Mouse (Mus musculus) heart, embryonic 13.5 days (tissue): ENCODE measurements at regions not wholly inside any gene's neighbourhood (a gene's known extent, or its start where the extent isn't known, plus 50 kb on each side); places are given as distances from the start of the nearest gene placed in this dataset.
A peak's percentile ranks its signal among the peaks of the same experiment; 100 is the strongest.

ENCODE experiments used
- ATAC-seq: fragments of 200-750 bp; cut with Nextera tagmentation; 2 replicates; pipeline ENCODE4 v1.8.0; 2017; ENCODE audit warnings: moderate TSS enrichment; ENCODE audit not compliant: insufficient number of reproducible peaks, low FRiP score, low TSS enrichment; ENCODE audit errors: extremely low read depth
- H3K27ac ChIP-seq: fragments of 300-500 bp; sonication (generic); replicated peaks from 2 replicates; pipeline ENCODE4 v1.5.1; 2015; ENCODE audit warnings: moderate library complexity, mild to moderate bottlenecking, inconsistent platforms
- H3K27me3 ChIP-seq: fragments of 300-500 bp; sonication (generic); replicated peaks from 2 replicates; pipeline ENCODE4 v1.6.1; 2015; ENCODE audit warnings: mild to moderate bottlenecking, inconsistent platforms
- H3K36me3 ChIP-seq: fragments of 300-500 bp; sonication (generic); 2 replicates; pipeline ENCODE4 v1.6.1; 2015; ENCODE audit warnings: mild to moderate bottlenecking, inconsistent platforms
- H3K4me1 ChIP-seq: fragments of 300-500 bp; sonication (generic); 2 replicates; pipeline ENCODE4 v1.6.1; 2015; ENCODE audit warnings: inconsistent platforms
- H3K4me2 ChIP-seq: fragments of 300-500 bp; sonication (generic); 2 replicates; pipeline ENCODE4 v1.6.1; 2015; ENCODE audit warnings: inconsistent platforms, mild to moderate bottlenecking, moderate library complexity
- H3K4me3 ChIP-seq: fragments of 300-500 bp; sonication (generic); 2 replicates; pipeline ENCODE4 v1.5.1; 2015; ENCODE audit warnings: moderate library complexity, mild to moderate bottlenecking, inconsistent platforms
- H3K9ac ChIP-seq: fragments of 300-500 bp; sonication (generic); 2 replicates; pipeline ENCODE4 v1.6.1; 2015; ENCODE audit warnings: inconsistent platforms, mild to moderate bottlenecking, moderate library complexity
- H3K9me3 ChIP-seq: fragments of 300-500 bp; sonication (generic); 2 replicates; pipeline ENCODE4 v1.6.1; 2016; ENCODE audit warnings: inconsistent platforms
- WGBS: fragments of 180-500 bp; shearing (Covaris S2); methylation state at CpG from one replicate; pipeline ENCODE4 v1.1.7; 2015; ENCODE audit warnings: mixed read lengths; 5-methylcytosine and 5-hydroxymethylcytosine counted together

DNA sequence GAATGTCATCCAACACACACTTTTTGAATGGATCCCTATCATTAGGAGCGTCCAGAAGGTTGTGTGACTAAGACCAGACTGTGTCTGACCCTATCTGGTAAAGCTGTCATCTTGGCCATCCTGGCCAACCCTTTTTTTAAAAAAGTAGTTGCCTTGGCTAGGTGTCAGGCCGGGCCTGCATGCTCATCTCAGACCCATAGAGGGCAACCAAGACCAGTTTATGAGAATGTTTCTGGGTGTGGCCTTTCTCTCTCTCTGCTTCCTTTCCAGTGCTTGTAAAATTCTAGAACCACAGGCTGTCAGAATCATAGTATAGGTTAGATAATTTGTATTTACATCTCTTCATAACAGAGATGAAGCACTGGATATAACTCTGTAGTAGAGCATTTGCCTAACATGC lies 62.8 kb upstream of the Las1l start:
- H3K9ac ChIP-seq: no peak overlapping the region
- no peak overlapping the region for H3K4me3 ChIP-seq
- no peaks in the 10 kb centered on the region for H3K9me3 ChIP-seq
- H3K27ac ChIP-seq: no peak overlapping the region
- ATAC-seq: no peak
- no peaks in the 10 kb centered on the region for H3K27me3 ChIP-seq
- H3K36me3 ChIP-seq: no peaks in the 10 kb centered on the region
- H3K4me2 ChIP-seq: no peak overlapping the region
- WGBS: 23% methylated on average over 2 of the region's 2 CpGs
- no peaks in the 10 kb centered on the region for H3K4me1 ChIP-seq

DNA sequence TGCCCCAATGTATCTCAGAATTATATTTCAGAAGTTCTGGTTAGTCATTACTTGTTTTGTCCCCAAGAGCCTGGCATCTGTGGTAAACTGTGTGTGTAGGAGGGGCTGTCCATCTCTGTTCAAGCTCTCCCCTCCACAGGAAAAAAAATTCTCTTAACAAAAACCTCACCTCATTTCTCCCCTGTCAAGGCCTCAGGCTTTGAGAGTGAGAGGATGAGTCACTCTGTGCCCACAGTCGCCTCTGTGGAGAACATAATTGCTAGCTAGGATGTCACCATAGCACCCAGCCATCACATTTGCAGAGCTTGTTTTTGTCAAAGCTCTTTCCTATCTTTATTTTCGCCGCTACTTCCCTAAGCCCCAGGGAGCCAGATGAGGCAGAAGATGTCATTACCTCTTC lies 63.6 kb upstream of the Las1l start:
- Histone ChIP-seq H3K27ac (no peak overlapping the region), H3K9ac (no peak overlapping the region), H3K4me3 (no peak overlapping the region), H3K9me3 (no peaks in the 10 kb centered on the region), H3K36me3 (no peaks in the 10 kb centered on the region), H3K4me2 (no peak overlapping the region), H3K4me1 (no peaks in the 10 kb centered on the region), H3K27me3 (no peaks in the 10 kb centered on the region)
- 47% methylated on average over 3 of the region's 3 CpGs for WGBS
- no peak for ATAC-seq

DNA sequence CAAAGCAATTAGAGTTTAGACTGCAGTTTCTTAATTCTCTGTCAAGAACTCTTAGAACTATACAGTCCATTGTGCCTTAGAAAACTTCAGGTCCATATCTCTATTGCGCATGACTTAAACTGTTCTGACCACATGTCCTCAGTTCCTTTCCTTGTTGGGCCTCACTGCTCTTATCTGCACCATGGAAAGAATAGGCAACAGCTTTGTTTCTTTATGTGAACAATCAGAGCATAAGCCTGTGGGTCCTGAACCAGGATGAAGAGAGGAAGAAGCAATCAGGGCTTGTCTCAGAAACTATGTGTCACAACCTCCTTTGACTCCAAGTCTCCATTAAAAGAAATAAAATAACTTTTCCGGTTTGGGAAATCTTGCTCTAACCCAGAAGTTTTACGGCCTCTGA lies 68.6 kb upstream of the Las1l start:
- H3K4me3 ChIP-seq: no peak overlapping the region
- no peak for ATAC-seq
- H3K27me3 ChIP-seq: no peaks in the 10 kb centered on the region
- H3K9ac ChIP-seq: no peak overlapping the region
- H3K9me3 ChIP-seq: no peaks in the 10 kb centered on the region
- no peak overlapping the region for H3K4me2 ChIP-seq
- no peaks in the 10 kb centered on the region for H3K4me1 ChIP-seq
- WGBS: 71% methylated on average over 3 of the region's 3 CpGs
- peak overlapping the region; percentile 70 for H3K27ac ChIP-seq
- H3K36me3 ChIP-seq: no peaks in the 10 kb centered on the region

DNA sequence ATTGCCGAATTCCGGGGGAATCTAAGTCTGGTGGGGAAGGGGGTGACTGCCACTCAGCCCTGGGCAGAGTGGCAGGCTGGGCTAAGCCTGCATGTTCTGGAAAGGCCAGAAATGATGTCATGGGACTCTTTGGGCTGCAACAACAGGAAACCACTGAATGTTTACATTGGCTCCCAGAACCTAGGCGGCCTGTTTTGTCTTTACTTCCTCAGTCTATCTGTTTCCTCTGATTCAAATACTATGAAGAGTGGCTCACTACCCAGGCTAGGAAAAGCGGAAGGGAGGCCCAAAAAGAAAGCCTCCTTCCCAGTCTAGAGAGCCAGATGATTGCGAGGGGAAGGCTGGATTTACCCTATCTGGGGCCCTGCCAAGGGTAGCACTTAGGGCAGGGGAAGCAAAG lies 69.1 kb upstream of the Las1l start:
- no peak overlapping the region for H3K4me2 ChIP-seq
- no peak overlapping the region for H3K4me3 ChIP-seq
- 49% methylated on average over 5 of the region's 5 CpGs for WGBS
- H3K27ac ChIP-seq: peak overlapping the region; percentile 70
- H3K9me3 ChIP-seq: no peaks in the 10 kb centered on the region
- H3K36me3 ChIP-seq: no peaks in the 10 kb centered on the region
- H3K27me3 ChIP-seq: no peaks in the 10 kb centered on the region
- peak; percentile 78 for ATAC-seq
- no peak overlapping the region for H3K9ac ChIP-seq
- no peaks in the 10 kb centered on the region for H3K4me1 ChIP-seq

DNA sequence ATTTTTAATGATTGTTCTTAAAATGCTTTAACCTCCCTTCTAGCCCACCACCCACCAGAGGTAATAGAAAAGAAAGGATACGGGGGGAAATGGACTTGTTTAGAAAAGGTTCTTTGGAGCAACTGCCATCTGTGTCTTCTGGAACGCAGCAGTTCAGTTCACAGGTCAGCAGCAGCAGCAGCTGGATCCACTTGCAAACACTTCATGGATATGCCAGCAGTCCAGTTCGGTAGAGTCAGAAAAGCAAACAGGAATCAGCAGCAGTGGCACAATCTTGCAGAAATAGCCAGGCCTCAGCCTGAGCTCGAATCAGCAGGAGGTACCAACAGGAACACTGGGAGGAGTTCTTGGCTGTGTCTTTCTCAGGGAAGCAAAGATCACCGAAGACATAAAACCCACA lies 64.3 kb upstream of the Msn start:
- WGBS: 69% methylated on average over 5 of the region's 5 CpGs
- Histone ChIP-seq H3K4me1 (no peaks in the 10 kb centered on the region), H3K4me3 (no peak overlapping the region), H3K9me3 (no peaks in the 10 kb centered on the region), H3K27ac (no peak overlapping the region), H3K9ac (no peak overlapping the region), H3K4me2 (no peak overlapping the region), H3K27me3 (no peaks in the 10 kb centered on the region), H3K36me3 (no peaks in the 10 kb centered on the region)
- no peak for ATAC-seq

DNA sequence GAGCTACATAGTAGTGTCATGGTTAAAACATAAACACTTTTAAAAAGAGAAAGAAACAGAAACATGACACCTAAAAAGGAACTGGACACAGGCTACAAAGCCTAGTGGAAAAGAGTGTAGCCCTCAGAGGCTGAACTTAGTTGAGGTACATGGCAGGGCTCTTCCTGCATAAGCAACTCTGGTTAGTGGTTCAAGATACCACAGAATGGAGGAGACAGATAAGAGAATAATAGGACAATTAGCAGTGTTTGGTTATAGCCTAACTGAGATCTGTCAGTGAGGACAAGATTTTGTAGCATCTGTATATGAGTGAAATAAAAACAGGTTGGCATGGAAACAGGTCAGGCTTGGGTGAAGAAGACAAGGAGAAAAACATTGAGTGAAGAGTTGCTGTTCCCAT lies 60.5 kb upstream of the Msn start:
- Histone ChIP-seq H3K4me2 (no peak overlapping the region), H3K27ac (no peak overlapping the region), H3K27me3 (no peaks in the 10 kb centered on the region), H3K4me3 (no peak overlapping the region), H3K4me1 (no peaks in the 10 kb centered on the region), H3K9me3 (no peaks in the 10 kb centered on the region), H3K36me3 (no peaks in the 10 kb centered on the region), H3K9ac (no peak overlapping the region)
- ATAC-seq: no peak

DNA sequence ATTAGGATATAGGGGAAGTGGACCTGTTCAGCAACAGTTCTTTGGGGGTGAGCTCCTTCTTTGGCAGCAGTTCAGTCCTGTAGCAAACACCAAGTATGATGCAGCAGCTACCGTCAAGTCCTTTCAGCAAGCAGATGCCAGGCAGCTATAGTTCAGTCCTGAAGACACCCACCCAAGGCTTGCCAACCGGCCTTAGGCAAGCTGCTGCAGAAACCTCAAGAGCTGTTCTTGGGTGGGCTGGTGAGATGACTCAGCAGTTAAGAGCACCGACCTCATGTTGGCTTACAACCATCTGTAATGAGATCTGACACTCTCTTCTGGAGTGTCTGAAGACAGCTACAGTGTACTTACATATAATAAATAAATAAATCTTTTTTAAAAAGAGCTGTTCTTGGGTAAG lies 53.6 kb upstream of the Msn start:
- Histone ChIP-seq H3K27me3 (no peaks in the 10 kb centered on the region), H3K4me3 (no peak overlapping the region), H3K36me3 (no peaks in the 10 kb centered on the region), H3K9ac (no peak overlapping the region), H3K4me1 (no peaks in the 10 kb centered on the region), H3K27ac (no peak overlapping the region), H3K4me2 (no peak overlapping the region), H3K9me3 (no peaks in the 10 kb centered on the region)
- no peak for ATAC-seq
- WGBS: 53% methylated on average over 3 of the region's 3 CpGs
